Mouse (Mus musculus) frontal cortex, adult 2 months (tissue): ENCODE measurements around the gene Hist1h2ab. TPM values are rescaled to one million over a fixed set of nuclear protein-coding genes. Genes with fewer than 3 reads are reported as not detected.
"Not testable (repeated sequence)": the region's sequence is repeated elsewhere in the genome, so short reads cannot be mapped to it uniquely, and the experiment has no call there.

ENCODE experiments used
- DNase-seq, 2 experiments: peaks; one replicate each; pipeline ENCODE4 v3.0.0; 2022; ENCODE audit warnings: low spot score in 1 of 2; ENCODE audit errors: extremely low spot score in 1 of 2
- polyA plus RNA-seq: library from polyadenylated mRNA; depleted of rRNA; stranded (reverse); fragments of >200 nt; gene quantifications from 2 replicates; pipeline ENCODE4 v1.2.3, GENCODE M21; 2012; rRNA removed

Gene Hist1h2ab
- 0.82 and 2.8 TPM in 2 replicates for polyA plus RNA-seq

DNA sequence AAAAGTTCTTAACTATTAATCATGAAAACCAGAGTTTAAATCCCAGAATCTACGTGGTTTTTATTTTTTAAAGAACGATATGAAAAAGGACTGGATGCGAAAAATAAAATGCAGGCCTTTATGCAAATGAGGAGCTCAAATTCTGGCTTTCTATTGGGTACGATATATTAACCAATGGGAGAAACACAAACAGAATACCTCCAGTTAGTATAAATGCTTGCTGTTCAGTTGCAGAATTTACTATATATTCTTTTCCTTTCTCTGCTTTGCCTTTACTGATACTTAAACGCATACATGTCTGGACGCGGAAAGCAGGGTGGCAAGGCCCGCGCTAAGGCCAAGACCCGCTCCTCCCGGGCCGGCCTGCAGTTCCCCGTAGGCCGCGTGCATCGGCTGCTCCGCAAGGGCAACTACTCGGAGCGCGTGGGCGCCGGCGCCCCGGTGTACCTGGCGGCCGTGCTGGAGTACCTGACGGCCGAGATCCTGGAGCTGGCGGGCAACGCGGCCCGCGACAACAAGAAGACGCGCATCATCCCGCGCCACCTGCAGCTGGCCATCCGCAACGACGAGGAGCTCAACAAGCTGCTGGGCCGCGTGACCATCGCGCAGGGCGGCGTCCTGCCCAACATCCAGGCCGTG lies at the start of gene Hist1h2ab:
Gene Hist1h2ab (plus strand): TSS at position 288 of the 639 bp plus-strand sequence.
- peak in 1 of 2 experiments; percentile 78 for DNase-seq

- DNase-seq: no peak
Measured at GRCm38 (mm10) chr13:23702220-23702619, 48.7 kb upstream of the Hist1h2ab start.

DNA sequence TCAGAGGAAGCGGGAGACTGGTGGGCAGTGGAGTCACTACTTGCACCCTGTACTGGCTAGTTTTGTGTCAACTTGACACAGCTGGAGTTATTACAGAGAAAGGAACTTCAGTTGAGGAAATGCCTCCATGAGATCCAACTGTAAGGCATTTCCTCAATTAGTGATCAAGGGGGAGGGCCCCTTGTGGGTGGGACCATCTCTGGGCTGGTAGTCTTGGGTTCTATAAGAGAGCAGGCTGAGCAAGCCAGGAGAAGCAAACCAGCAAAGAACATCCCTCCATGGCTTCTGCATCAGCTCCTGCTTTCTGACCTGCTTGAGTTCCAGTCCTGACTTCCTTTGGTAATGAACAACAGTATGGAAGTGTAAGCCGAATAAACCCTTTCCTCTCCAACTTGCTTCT lies 48.1 kb upstream of the Hist1h2ab start:
- not testable (repeated sequence) for DNase-seq

DNA sequence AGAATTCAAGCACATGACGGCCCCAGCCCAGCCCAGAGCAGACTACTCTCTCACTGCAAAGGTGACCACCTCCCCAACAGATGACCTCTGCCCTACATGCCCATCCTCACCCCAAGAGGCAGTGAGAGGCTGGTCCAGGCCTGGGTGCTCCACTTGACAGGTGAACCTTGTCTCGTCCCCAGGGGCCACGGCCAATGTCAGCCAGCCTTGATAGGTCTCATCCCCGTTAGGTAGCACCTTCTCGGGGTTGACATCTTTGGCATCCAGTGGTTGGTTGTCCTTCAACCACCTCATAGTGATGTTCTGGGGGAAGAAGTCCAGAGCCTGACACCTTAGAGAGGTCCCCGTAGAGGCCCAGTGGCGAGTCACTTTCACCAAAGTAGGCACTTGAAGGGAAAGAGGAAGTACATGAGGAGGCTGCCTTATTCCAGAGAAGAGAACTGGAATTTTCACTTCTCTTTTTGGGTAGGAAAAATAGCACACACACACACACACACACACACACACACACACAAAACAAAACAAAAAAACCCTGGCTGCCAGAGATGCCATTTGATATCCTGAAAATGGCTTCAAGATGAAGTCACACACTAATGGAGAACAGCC lies 45.1 kb upstream of the Hist1h2ab start:
- DNase-seq: no peak

- no peak for DNase-seq
Measured at GRCm38 (mm10) chr13:23706771-23707170, 44.2 kb upstream of the Hist1h2ab start.

- DNase-seq: no peak
Measured at GRCm38 (mm10) chr13:23708041-23708440, 42.9 kb upstream of the Hist1h2ab start.

DNA sequence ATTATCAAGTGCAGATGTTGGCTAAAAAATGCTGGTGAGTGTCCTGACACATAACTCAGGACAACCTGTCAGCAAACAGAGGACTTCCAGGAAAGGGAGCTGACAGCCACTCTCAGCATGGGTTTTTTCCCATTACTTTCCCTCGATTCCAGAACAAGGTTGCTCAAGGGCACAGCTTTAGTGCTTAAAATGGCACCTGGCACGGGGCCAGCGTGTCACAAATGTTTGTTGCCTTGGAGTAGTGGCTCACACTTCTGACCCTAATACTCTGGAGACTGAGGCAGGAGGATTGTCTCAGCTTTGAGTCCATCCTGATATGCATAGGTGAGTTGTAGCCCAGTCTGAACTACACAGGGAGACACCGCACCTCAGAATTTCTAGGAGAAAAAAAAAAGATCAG lies 42.3 kb upstream of the Hist1h2ab start:
- no peak for DNase-seq

GRCm38 (mm10) chr13:23709714-23710373 lies 41.1 kb upstream of the Hist1h2ab start:
- DNase-seq: no peak

GRCm38 (mm10) chr13:23710374-23711089 lies 40.4 kb upstream of the Hist1h2ab start, which contains the start of gene Hfe:
Gene Hfe, minus strand, starts transcription at chr13:23710854.
- DNase-seq: peak in 1 of 2 experiments; percentile 27

GRCm38 (mm10) chr13:23716261-23717042 lies 34.5 kb upstream of the Hist1h2ab start:
- DNase-seq: no peak

GRCm38 (mm10) chr13:23717176-23717575 lies 33.8 kb upstream of the Hist1h2ab start:
- DNase-seq: no peak

DNA sequence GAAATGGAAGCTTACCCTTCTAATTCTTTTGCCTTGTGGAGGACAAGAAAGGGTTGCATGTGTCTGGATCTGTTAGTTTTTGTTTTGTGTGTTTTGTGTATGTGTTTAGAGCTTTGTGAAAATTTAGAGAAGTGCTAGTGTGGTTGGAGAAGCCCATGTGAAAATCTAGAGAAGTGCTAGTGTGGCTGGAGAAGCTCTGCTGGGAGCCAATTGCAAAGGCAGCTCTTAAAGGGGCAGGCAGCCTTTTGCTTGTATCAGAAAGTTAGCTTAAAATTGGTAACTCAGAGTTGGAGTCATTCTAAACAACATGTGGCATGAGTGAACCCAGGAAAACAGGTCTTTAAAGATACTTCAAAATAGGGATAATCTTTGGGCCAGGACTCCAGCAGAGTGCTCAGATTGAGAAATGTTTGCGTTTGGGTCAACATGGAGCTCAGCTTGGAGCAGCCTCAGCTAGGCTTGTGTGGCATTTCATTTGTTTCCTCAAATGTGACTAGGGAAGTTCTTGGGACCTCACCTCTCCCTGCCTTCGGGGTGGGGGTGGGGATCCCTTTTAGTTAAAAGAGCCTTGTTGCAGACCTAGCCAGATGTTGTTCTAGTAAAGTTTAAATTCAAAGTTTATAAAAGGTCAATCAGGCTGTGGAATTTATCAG lies 33.2 kb upstream of the Hist1h2ab start:
- not testable (repeated sequence) for DNase-seq

DNA sequence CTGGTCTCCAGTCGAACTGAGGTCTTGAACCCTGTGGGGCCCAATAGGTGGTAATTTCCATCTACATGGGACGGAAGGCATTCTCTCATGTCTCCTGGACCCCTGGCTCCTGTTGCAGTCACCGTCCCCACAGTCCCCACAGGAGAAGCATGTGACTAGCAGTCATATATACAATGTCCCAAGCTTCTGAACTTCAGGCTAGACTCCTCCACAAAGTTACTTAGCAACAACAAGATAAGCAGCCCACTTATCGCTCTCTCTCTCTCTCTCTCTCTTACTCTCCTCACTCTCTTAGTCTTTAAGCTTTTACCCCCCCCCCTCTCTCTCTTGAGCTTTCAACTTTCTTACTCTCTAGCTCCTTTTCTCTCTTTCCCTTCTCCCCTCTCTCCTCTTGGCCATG lies 26.7 kb upstream of the Hist1h2ab start:
- DNase-seq: no peak

GRCm38 (mm10) chr13:23725213-23725612 lies 25.7 kb upstream of the Hist1h2ab start:
- no peak for DNase-seq

GRCm38 (mm10) chr13:23728472-23729191 lies 22.3 kb upstream of the Hist1h2ab start:
- DNase-seq: no peak

GRCm38 (mm10) chr13:23729192-23729525 lies 21.8 kb upstream of the Hist1h2ab start:
- no peak for DNase-seq

DNA sequence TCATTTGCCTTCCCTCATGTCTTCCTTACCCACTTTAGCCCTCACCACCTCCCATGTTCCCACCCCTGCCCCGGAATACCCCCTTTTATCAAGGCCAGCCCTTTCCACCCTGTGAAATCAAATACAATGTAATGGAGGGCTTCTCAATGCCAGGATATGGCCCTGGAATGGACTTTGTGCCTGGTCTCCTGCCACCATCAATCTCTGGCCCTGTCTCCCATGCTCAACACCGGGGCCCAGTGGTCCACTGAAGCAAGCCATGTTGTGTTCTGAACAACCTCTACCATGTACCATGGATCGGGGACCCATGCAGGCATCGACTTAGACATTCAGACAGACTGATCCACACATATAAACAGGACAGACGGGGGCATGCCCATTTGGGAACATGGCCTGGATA lies 21.2 kb upstream of the Hist1h2ab start:
- no peak for DNase-seq

- DNase-seq: no peak
Measured at GRCm38 (mm10) chr13:23730479-23730878, 20.4 kb upstream of the Hist1h2ab start.

DNA sequence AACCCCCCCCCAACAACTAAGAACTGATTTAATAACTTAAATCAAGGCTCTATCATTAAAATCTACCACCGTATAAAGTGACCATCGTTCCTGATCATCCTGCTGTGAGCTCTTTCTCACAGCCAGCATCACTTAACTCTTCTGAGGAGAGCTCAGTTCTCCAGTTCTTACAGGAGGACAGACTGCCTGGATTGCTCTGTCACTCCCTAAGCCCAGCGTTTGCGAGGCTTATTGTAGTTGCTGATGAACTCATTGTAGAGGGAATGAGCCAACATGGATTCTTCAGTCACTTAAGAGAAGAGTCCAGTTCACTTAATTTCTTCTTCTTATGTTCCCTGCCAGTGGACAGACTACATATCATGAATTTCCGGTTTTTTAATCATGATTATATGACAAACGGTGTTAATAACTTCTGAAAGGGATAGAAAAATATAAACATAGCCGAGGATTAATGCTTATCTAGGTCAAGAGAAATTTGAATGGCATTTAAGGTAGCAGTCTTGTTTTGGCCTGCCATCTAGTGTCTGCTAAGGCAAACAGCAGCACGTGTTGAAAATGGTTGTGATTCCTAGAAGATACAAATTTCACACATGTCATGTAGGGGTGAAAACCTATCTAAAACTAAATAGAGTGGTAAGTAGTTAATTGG lies 18.6 kb upstream of the Hist1h2ab start:
- DNase-seq: peak in 1 of 2 experiments; percentile 75
